Mouse (Mus musculus) thymus, postnatal 10 days (tissue): ENCODE measurements around the gene Idnk.
A peak's percentile ranks its signal among the peaks of the same experiment; 100 is the strongest.

ENCODE experiments used
- DNase-seq, 2 experiments: peaks; one replicate each; pipeline ENCODE4 v3.0.0; 2021; ENCODE audit warnings: low spot score in 2 of 2

Gene Idnk

GRCm38 (mm10) chr13:58157447-58158098 lies at the start of gene Idnk:
Idnk (plus strand) TSS chr13:58157649.
- DNase-seq: peak; percentile 75 to 79

DNA sequence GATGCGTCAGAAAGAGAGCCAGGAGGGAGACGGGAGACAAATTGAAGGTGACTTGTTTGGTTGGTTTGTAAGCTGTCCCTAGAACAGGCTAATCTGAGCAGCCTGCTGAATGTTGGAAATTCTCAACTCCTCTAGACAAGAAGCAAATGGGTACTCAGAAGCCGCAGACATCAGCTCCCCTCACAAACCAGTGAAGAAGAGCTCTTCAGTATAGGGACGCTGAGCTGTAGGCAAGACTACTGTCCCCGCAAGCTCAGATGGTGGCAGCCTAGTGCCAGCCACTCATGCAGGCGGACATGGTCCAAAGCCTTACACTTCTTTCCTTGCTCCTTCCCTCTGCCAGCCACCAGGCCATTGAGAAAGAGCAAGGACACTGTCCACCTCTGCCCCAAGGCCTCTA lies 46.1 kb upstream of the Idnk start:
- no peak for DNase-seq

DNA sequence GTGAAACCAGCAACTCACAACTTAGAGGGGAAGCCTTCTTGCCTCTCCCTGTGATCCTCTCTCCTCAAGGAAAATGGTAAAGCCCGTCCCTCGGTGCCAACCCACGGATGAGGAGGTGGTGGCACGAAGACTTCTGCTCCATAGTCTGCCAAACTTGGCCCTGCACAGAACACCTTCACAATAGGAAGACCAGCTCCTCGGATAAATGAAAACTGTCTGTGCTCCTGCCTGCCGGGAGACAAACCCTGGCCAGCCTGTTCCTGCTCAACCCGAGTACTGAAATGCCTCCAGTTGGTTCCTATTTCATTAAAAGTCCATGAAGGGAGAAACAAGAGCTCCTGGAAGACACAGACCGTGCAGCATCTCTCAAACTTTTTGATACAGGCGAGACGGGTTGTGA lies 45.3 kb upstream of the Idnk start:
- no peak for DNase-seq

DNA sequence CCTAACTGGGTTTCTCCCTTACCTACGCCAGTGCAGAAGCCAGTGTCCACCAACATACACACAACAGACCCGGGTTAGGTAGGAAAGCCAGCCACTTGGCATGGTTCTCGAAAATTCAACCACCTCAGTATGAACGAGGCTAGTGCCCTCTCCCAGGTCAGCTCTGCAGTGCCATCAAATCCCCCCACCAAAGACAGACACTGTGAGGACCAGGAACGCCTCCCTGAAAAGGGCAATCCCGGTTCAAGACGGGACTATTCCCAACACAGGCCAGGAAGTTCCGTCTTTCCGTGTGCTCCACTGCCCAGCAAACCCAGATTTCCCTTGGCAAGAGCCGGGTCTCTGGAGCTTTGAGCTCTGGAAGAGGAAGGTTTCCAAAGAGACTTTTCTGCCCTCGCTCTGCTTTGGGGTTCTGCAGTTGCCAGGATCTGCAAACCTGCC lies 44.8 kb upstream of the Idnk start:
- DNase-seq: no peak

DNA sequence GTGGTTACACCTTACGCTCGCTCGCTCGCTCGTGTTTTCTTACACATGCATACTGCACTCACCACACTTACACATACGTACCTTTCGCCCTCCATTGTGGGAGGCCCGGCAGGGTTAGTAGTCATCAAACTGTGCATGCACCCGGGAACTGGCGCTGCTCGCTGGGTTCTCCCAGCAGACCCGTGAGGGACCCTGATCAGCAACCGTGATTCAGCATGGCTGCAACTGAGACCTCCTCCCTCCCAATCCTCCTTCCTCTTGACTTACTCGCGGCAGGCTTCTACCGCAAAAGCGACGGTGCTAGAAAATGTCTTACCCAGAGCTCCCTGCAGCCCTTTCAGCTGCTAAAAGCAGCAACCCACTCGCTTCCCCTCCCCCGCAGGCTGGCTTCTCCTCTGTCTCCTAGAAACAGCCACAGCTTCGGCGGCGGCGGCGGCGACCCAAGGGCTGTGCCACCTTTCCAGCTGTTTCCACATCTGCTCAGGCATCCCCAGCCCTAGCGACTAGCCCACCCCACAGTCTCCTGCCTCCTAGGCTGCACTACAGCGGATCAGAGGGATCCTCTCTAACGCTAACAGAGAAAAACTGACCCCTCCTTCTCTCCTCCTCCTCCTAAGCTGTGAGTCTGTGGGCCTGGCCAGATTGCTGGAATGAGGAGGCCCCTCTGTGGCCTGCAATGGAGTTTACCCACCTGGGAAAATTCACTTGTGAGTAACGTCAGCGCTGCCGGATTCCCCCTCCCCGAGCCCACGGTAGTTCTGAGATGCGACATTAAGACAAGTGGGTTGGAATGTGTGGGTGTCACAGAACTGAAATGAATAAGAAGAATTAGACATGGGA lies 44.2 kb upstream of the Idnk start, which contains the start of gene Klhl3:
Klhl3 (minus strand) TSS at position 532 of the 840 bp plus-strand sequence.
- peak; percentile 83 for DNase-seq

DNA sequence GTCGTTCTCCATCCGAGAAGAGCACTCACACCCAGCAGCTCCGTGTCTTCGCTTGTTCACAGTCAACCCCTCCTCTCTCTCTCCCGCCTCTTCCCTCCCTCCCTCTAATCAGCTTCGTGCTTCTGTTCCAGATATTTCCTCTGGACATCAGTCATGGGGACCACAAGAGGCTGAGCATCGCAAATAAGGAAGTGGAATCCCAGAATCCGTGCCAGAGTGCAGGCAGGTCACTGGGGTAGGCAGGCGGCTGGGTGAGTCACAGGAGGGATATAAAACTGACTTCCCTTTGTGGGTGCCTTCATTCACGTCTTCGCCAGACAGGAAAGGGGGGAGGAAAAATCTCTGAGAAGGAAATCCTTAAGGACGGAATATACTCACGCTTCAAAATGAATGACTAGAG lies 42.2 kb upstream of the Idnk start:
- DNase-seq: no peak

DNA sequence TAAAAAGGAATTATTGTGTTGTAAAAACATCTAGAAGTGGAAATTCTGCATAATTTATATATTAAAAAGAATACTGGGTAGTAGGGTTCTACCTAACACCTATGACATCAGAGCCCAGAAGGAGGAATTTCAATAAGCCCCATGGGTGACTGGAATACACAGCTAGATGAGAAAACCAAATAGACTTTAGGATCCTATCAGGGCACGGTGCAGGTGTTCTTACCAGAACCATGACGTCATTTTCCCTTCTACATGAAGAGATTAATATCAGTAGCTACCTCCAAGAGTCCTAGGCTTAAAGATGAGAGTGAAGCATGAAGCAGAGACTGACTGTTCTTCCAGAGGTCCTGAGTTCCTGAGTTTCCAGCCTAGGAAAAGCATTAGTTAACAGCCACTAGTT lies 40.6 kb upstream of the Idnk start:
- DNase-seq: no peak

DNA sequence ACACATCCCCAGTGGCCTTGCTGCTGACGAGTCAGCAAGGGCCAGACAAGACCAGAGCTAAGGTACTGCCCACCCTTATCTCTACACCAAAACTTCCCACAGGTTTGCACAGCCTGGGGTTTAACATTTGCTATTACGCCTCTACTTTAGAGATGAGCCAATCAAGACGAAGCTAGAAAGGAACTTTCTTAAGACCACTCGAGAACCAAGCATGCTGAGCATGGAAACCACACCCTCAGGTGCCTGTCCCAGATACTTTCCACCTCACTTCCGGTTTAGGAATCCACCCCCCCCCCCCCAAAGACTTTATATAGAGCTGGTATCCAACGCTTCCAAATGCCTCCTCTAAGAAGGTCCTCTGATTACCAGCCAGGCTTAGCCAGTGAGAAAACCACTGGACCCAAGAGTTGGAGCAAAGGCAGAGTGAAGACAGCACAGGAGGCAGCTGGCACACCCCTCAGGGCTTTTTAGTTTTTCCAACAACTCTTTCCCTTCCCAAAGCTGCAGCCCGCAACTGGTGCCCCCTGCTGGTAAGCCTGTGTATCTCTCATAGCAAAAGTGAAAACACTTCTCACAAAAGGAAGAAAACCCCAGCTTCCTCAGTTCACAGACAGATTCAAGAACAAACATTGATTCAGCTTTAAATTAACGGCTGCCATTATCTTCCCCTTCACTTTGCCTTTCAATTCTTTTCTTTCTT lies 40.0 kb upstream of the Idnk start:
- DNase-seq: peak; percentile 62 to 85

DNA sequence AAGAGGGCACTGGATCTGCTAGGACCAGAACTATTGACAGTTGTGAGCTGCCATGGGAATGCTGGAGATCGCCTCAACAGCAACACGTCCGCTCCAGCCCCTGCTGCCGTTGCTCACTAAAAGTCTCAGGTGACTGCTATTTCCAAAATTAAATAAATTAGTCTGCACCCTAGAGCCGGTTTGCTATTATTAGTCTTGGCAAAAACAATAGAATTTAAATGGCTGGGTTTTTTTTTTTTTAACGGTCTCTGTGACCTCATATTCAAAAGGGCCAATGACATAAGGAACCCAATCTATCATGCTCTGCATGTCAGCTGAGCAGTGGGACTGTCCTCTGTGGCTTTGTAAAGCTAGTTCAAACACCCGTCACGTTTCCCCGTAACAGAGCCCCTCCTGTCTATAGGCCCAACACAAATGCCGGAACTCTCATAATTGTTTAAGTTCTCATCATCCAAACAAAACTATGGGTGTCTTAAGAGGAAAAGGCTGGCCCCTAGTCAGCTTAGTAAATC lies 34.6 kb upstream of the Idnk start:
- no peak for DNase-seq

DNA sequence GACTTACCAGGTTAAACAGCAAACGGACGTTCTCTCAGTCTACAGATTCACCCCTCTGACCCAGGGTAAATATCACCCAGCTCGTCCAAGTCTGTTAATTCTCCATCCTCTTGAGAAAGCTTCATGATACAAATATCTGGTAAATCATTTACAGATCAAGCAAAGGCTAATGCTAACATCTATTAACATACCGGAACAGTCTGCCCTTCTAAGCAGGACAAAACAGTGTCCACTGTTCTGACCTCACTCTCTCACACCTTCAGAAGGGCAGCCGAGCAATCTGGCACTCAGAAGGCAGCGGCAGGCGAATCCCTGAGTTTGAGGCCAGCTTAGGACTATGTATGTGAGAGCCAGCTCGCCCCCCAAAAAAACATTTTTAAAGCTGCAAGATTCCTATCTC lies 34.1 kb upstream of the Idnk start:
- no peak for DNase-seq

- DNase-seq: no peak
These were observed 33.2 kb upstream of the Idnk start for GRCm38 (mm10) chr13:58124278-58124677.

GRCm38 (mm10) chr13:58124989-58125388 lies 32.5 kb upstream of the Idnk start:
- DNase-seq: no peak

DNA sequence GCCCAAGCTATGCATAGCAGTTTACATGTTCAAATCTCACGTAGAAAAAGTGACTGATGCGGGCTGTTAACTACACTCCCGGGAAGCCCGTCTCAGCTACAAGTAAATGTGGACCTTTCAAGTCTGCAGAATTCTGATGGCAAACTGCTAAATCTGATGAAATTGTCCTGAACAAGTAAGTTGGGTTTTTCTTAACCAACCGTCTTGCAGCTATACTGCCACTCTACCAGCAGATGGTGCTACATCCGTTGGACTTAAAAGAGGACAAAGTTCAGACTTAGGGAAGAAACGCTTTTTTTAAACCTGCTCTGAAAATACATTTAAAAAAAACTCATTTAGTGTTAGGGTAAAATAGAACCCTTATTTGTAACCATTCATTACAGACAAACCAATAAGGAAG lies 31.3 kb upstream of the Idnk start:
- DNase-seq: peak; percentile 48 to 72

DNA sequence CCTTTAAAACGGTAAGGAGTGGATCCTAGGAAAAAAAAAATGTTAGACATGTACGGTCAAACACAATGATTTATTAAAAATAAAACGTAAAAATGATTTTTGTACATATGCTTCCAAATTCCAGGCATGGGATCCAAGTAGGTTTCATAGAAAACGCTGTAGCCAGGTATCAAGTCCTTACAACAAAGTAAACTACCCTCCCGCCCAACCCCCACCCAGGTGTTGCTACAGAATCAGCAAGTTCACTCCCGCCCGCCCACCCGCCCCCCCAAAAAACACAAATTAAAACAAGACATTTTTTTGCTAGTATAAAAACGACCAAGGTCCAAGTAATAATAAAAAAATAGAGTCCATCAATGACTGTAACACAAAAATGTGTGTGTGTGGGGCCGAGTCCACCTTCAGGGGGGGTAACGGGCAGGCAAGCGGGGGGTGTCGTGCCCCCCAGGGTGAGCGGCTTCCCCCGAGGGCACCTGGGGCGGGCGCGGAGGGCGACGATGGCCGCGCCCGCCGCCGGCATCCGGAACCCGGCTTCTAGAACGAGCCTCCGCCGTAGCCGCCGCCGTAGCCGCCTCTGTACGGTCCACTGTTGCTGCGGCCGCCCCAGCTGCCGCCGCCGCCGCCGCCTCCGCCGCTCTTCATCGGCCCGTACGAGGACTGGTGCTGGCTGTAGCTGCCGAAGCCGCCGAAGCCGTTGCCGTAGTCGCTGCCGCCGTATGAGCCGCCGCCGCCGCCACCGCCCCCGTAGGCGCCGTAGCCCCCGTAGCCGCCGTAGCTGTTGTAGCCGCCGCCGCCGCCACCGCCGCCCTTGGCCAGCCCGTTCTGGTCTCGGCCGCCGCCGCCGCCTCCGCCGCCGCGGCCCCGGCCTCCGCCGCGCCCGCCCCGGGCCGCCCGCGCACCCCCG lies 30.3 kb upstream of the Idnk start:
- peak in 1 of 2 experiments; percentile 40 for DNase-seq

- peak; percentile 56 to 64 for DNase-seq
These were observed 29.6 kb upstream of the Idnk start for GRCm38 (mm10) chr13:58127766-58128361.

DNA sequence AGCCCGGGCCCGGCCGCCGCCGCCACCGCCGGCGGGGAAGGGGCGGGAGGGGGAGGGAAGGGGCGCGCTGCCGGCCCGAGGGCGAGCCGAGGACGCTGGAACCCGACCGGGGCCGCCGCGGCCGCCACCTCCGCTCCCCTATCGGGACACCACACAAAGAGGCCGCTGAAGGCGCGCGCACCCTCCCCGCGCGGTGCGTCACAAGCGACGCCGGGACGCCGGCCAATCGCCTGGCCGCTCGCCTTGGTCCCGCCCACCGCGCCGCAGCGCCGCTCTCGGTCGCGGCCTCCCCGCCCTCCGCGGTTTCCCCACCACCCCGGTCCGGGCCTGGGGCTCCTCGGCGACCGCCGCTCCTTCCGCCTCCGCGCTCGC lies 29.1 kb upstream of the Idnk start, which contains the start of gene Hnrnpa0:
Hnrnpa0 (minus strand) TSS at position 161 of the 372 bp plus-strand sequence.
- peak; percentile 93 to 97 for DNase-seq

GRCm38 (mm10) chr13:58128768-58129671 lies 28.4 kb upstream of the Idnk start:
- peak; percentile 91 to 96 for DNase-seq

DNA sequence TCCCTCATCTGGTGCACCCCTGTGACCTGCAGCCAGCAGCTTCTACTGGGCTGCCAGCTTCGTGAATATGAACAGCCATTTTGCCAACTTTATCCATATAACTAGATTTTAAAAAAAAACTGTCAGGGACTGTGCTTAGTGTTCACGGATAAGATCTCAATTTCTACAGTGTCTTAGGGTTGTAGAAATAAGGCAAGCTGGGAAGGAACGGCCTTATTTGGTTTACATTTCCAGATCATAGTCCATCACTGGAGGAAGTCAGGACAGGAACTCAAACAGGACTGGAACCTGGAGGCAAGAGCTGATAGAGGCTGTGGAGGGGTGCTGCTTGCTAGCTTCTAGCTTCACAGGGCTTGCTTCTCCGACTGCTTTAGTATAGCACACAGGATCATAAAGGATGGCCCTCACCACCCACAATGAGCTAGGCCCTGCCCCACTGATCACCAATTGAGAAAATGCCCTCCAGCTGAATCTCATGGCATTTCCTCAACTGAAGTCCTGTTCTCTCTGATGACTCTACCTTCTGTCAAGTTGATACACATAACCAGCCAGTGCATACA lies 27.7 kb upstream of the Idnk start:
- no peak for DNase-seq

DNA sequence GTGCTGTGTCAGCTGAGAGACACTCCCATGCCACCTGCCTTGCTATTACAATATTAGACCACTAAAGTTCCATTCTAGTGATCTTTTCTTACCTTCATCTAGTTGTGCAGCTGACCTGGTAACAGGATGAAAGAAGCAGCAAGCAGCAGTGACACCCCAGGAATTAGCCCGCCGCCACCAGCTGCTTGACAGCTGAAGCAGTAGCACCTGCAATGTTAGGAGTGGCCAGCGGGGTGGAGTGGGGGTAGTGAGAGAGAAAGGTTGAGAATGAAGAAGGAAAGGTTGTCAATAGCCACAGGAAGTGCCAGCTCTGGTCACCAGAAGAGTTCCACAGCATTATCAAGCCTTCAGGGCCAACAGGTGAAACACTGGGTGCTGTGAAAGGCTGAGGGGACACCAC lies 25.8 kb upstream of the Idnk start:
- no peak for DNase-seq
